Mouse (Mus musculus): ENCODE results near the gene Ino80d.

Ino80d gene

DNA sequence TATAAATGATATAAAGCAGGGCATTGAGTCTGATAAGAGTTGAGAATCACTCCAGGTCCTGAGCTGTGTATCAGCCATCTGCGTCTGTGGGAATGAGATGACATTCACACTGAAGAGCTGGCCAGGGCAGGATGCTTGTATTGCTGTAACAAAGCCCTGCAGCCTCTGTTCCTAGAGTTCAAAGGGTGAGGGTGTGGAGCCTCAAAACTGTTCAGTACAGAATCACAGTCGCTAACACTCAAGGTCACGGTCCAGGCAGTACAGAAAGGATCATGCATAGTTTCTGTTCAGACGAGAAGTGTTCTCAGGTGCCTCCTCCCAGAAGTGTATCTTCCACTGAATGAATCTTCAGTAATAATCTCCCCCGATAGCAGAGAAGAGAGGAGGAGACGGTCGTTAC is 203.0 kb downstream of the Ino80d start:
- DNase-seq (ENCODE audit: low spot score), result no peak

DNA sequence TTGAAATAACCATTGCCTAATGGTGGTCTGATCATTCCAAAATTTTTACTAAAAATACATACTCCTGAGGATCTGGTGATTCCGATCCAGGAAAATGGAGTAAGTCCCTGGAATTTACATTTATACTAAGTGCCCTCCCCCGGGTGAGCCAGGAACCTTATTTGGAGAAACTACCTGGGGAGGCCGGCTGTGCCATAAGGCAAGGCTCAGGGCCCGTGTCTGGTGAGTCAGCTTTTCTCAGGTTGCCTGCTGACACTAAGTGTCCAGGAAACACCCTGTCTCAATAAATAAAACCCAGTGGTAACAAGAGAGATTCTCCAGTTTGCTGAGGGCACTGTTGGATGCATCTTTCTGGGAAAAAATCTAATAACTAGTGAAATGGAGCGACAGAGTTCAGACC is 205.3 kb downstream of the Ino80d start:
- no peak for DNase-seq (ENCODE audit: low spot score)

DNA sequence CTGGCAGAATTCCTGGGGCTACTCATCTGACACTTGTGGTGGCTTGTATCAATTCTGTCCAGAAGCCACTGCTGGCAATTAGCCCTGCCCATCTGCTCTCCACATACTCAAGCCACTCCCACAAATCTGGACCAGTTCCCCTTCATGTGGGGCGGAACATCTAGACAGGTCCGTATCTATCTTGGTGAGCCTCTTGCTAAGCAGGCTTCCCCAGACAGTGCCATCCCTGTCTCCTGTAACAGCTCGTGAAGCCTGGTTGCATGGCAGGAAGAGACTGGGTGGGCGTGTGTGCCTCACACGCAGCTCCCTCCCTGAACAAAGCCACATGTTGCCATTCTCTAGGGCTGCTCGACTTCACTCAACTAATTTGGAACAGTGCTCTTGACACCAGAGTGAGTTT is 206.0 kb downstream of the Ino80d start:
- no peak for DNase-seq (ENCODE audit: low spot score)
